Mouse (Mus musculus) midbrain, embryonic 14.5 days (tissue): ENCODE measurements around the gene Tm9sf2. TPM values are rescaled to one million over a fixed set of nuclear protein-coding genes. Genes with fewer than 3 reads are reported as not detected.

Source experiments
- ATAC-seq: fragments of 200-750 bp; cut with Nextera tagmentation; 2 replicates; pipeline ENCODE4 v1.8.0; 2017; ENCODE audit warnings: moderate number of reproducible peaks, moderate library complexity; ENCODE audit not compliant: low FRiP score, low TSS enrichment
- DNase-seq: peaks from one replicate; pipeline ENCODE4 v3.0.0-alpha.2; 2015
- H3K27ac ChIP-seq: fragments of 300-500 bp; sonication (generic); replicated peaks from 2 replicates; pipeline ENCODE4 v1.5.1; 2014; ENCODE audit warnings: mild to moderate bottlenecking, low read depth, low read length, moderate library complexity
- H3K27me3 ChIP-seq: fragments of 300-500 bp; sonication (generic); 2 replicates; pipeline ENCODE4 v1.6.1; 2014; ENCODE audit warnings: low read length, control low read depth, mixed read lengths; ENCODE audit not compliant: control insufficient read depth, insufficient read depth
- H3K36me3 ChIP-seq: fragments of 300-500 bp; sonication (generic); 2 replicates; pipeline ENCODE4 v1.6.1; 2014; ENCODE audit warnings: low read length, control low read depth; ENCODE audit not compliant: control insufficient read depth, insufficient read depth
- H3K4me1 ChIP-seq: fragments of 300-500 bp; sonication (generic); 2 replicates; pipeline ENCODE4 v1.6.1; 2014; ENCODE audit warnings: mild to moderate bottlenecking, antibody characterized with exemption, low read length, control low read depth; ENCODE audit not compliant: control insufficient read depth, insufficient read depth
- H3K4me2 ChIP-seq: fragments of 300-500 bp; sonication (generic); 2 replicates; pipeline ENCODE4 v1.6.1; 2014; ENCODE audit warnings: mild to moderate bottlenecking, low read length, moderate library complexity
- H3K4me3 ChIP-seq: fragments of 300-500 bp; sonication (generic); replicated peaks from 2 replicates; pipeline ENCODE4 v1.5.1; 2014; ENCODE audit warnings: low read depth, low read length
- H3K9ac ChIP-seq: fragments of 300-500 bp; sonication (generic); replicated peaks from 2 replicates; pipeline ENCODE4 v1.6.1; 2014; ENCODE audit warnings: mild to moderate bottlenecking, low read length, moderate library complexity
- H3K9me3 ChIP-seq: fragments of 300-500 bp; sonication (generic); 2 replicates; pipeline ENCODE4 v1.6.1; 2016; ENCODE audit warnings: low read length, control low read depth, mixed read lengths; ENCODE audit not compliant: control insufficient read depth
- WGBS: fragments of 180-500 bp; shearing (Covaris S2); extraction: QIAGEN DNeasy Blood & Tissue Kit; methylation state at CpG from one replicate; pipeline ENCODE4 v1.1.7; 2014; 5-methylcytosine and 5-hydroxymethylcytosine counted together
- polyA plus RNA-seq: library from polyadenylated mRNA; unstranded; fragments of >200 nt; fragmentation: Nextera tagmentation; extraction: Ambion mirVana; gene quantifications from 2 replicates; pipeline ENCODE4 v1.2.1, GENCODE M21; 2014

Tm9sf2 gene
- polyA plus RNA-seq, 1 experiment from 2014 or later = 124 TPM

- Histone ChIP-seq H3K36me3 (0 out of 2 replicates have a peak, but pooled peaks cover 4% of the 10 kb centered on the region), H3K9ac (peak overlapping the region; percentile 92), H3K4me3 (peak overlapping the region; percentile 100), H3K27ac (peak overlapping the region; percentile 90), H3K4me2 (peak overlapping the region; percentile 80), H3K27me3 (no peaks in the 10 kb centered on the region), H3K4me1 (peaks cover 31% of the 10 kb centered on the region), H3K9me3 (no peaks in the 10 kb centered on the region)
- 6% methylated on average over 44 of the region's 44 CpGs for WGBS
- ATAC-seq (no peak; the same call in 1 of the 2 replicates), DNase-seq (peak; percentile 44)
These were observed 810 bp downstream of the Tm9sf2 start for GRCm38 (mm10) chr14:122107481-122108214.

GRCm38 (mm10) chr14:122111681-122112080, 4.8 kb downstream of the Tm9sf2 start:
- WGBS = 96% methylated on average over 2 of the region's 2 CpGs
- ATAC-seq = no peak
- Histone ChIP-seq H3K4me2 (no peak overlapping the region), H3K27me3 (no peaks in the 10 kb centered on the region), H3K9ac (no peak overlapping the region), H3K27ac (no peak overlapping the region), H3K9me3 (no peaks in the 10 kb centered on the region), H3K4me1 (peaks cover 18% of the 10 kb centered on the region), H3K4me3 (no peak overlapping the region), H3K36me3 (0 out of 2 replicates have a peak, but pooled peaks cover 4% of the 10 kb centered on the region)
- DNase-seq = no peak

GRCm38 (mm10) chr14:122112311-122112710, 5.5 kb downstream of the Tm9sf2 start:
- H3K4me1 ChIP-seq = peaks cover 18% of the 10 kb centered on the region
- no peak for ATAC-seq
- 92% methylated on average over 5 of the region's 5 CpGs for WGBS
- no peaks in the 10 kb centered on the region for H3K9me3 ChIP-seq
- 0 out of 2 replicates have a peak, but pooled peaks cover 4% of the 10 kb centered on the region for H3K36me3 ChIP-seq
- H3K9ac ChIP-seq = no peak overlapping the region
- no peak overlapping the region for H3K4me2 ChIP-seq
- H3K27me3 ChIP-seq = no peaks in the 10 kb centered on the region
- DNase-seq = no peak
- no peak overlapping the region for H3K27ac ChIP-seq
- no peak overlapping the region for H3K4me3 ChIP-seq

GRCm38 (mm10) chr14:122116200-122116599, 9.4 kb downstream of the Tm9sf2 start:
- 93% methylated on average over 1 of the region's 1 CpGs for WGBS
- H3K27me3 ChIP-seq = no peaks in the 10 kb centered on the region
- H3K27ac ChIP-seq = no peak overlapping the region
- no peak overlapping the region for H3K9ac ChIP-seq
- H3K9me3 ChIP-seq = no peaks in the 10 kb centered on the region
- H3K4me1 ChIP-seq = no peaks in the 10 kb centered on the region
- H3K4me2 ChIP-seq = no peak overlapping the region
- H3K36me3 ChIP-seq = 0 out of 2 replicates have a peak, but pooled peaks cover 4% of the 10 kb centered on the region
- no peak overlapping the region for H3K4me3 ChIP-seq
- DNase-seq = no peak
- ATAC-seq = no peak

GRCm38 (mm10) chr14:122130111-122130797, 23.4 kb downstream of the Tm9sf2 start:
- DNase-seq (peak; percentile 36), ATAC-seq (no peak)
- 90% methylated on average over 5 of the region's 5 CpGs for WGBS

GRCm38 (mm10) chr14:122131644-122132043, 24.8 kb downstream of the Tm9sf2 start:
- H3K4me3 ChIP-seq = no peak overlapping the region
- no peaks in the 10 kb centered on the region for H3K9me3 ChIP-seq
- ATAC-seq (no peak), DNase-seq (peak; percentile 11)
- no peaks in the 10 kb centered on the region for H3K27me3 ChIP-seq
- H3K36me3 ChIP-seq = peaks cover 24% of the 10 kb centered on the region
- WGBS = 91% methylated on average over 2 of the region's 2 CpGs
- no peak overlapping the region for H3K4me2 ChIP-seq
- no peaks in the 10 kb centered on the region for H3K4me1 ChIP-seq
- H3K27ac ChIP-seq = no peak overlapping the region
- no peak overlapping the region for H3K9ac ChIP-seq

More at GRCm38 (mm10) chr14:122130111-122130797, 23.4 kb downstream of the Tm9sf2 start:
- Histone ChIP-seq H3K27me3 (no peaks in the 10 kb centered on the region), H3K36me3 (peaks cover 32% of the 10 kb centered on the region), H3K27ac (no peak overlapping the region), H3K4me2 (no peak overlapping the region), H3K9ac (no peak overlapping the region), H3K4me1 (no peaks in the 10 kb centered on the region), H3K9me3 (no peaks in the 10 kb centered on the region), H3K4me3 (no peak overlapping the region)

- H3K4me2 ChIP-seq = no peak overlapping the region
- peaks cover 39% of the 10 kb centered on the region for H3K36me3 ChIP-seq
- no peak overlapping the region for H3K27ac ChIP-seq
- no peaks in the 10 kb centered on the region for H3K27me3 ChIP-seq
- H3K9me3 ChIP-seq = no peaks in the 10 kb centered on the region
- H3K4me1 ChIP-seq = no peaks in the 10 kb centered on the region
- DNase-seq = no peak
- ATAC-seq = no peak
- H3K9ac ChIP-seq = no peak overlapping the region
- H3K4me3 ChIP-seq = no peak overlapping the region
- 95% methylated on average over 3 of the region's 3 CpGs for WGBS
These were observed 29.6 kb downstream of the Tm9sf2 start for GRCm38 (mm10) chr14:122136368-122136928.

- Histone ChIP-seq H3K4me1 (no peaks in the 10 kb centered on the region), H3K4me2 (no peak overlapping the region), H3K4me3 (no peak overlapping the region), H3K27ac (no peak overlapping the region), H3K9ac (no peak overlapping the region), H3K27me3 (no peaks in the 10 kb centered on the region), H3K36me3 (peaks cover 46% of the 10 kb centered on the region), H3K9me3 (no peaks in the 10 kb centered on the region)
- WGBS = 96% methylated on average over 7 of the region's 7 CpGs
- ATAC-seq (no peak), DNase-seq (no peak)
These were observed 30.4 kb downstream of the Tm9sf2 start for GRCm38 (mm10) chr14:122137234-122137633.
